Mouse (Mus musculus) liver, embryonic 18 days (tissue): ENCODE measurements around the gene Tnfrsf26. TPM values are rescaled to one million over a fixed set of nuclear protein-coding genes. Genes with fewer than 3 reads are reported as not detected.

ENCODE experiments used
- polyA plus RNA-seq: library from polyadenylated mRNA; depleted of rRNA; stranded (reverse); fragments of >200 nt; gene quantifications from 2 replicates; pipeline ENCODE4 v1.2.3, GENCODE M21; 2012; rRNA removed

Gene Tnfrsf26
- 0.60 and 0.71 TPM in 2 replicates for polyA plus RNA-seq

GRCm38 (mm10) chr7:143628540-143628939 lies at the start of gene Tnfrsf26:
Gene Tnfrsf26 (minus strand): TSS chr7:143628722.

DNA sequence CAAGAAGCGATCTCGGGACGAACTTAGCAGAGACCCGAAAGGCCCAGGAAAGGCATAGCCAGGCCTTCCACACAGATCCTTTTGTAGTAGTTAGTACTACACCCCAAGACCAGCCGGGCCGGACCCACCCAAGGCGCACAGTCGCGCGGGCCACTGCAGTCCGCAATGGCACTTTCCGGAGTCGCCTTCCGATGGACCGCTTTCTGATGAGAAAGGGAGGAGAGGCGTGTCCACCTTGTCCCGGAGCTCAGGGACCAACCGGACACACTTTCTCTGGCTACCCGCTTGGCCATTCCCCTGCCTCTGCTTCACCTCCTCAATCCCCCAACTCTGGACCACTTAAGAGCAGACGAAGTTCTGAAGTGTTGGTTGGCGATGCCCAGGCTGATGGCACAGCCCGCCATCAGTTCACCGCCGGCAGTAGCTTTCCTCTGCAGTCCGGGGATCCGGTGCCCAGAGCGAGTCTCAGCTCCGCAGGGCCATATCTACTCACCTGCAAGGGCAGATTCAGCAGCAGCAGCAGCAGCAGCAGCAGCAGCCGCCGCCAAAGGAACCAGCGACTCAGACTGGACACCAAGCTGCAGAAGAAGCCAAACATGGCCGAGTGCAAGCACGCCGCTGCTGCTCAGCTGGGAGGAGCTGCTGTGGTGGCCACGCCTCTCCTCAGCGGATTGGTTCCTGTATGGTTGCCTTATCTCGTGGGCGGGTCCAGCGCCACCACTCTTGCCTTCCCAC lies 20.7 kb upstream of the Tnfrsf26 start, which contains the start of gene Tnfrsf22:
Gene Tnfrsf22 (minus strand): TSS at position 628 of the 735 bp plus-strand sequence.

GRCm38 (mm10) chr7:143599428-143600230 lies 28.9 kb downstream of the Tnfrsf26 start, which contains the start of gene Cars:
Gene Cars (minus strand): TSS chr7:143600090.

Other genes with a start within 250 kb of the Tnfrsf26 start
- gene Cdkn1c, start 167.7 kb downstream of the Tnfrsf26 start, polyA plus RNA-seq, result 75.0 and 124 TPM in 2 replicates
- gene Slc22a18, start 155.0 kb downstream of the Tnfrsf26 start, polyA plus RNA-seq, result 11.2 and 16.6 TPM in 2 replicates
- 16.0 and 19.3 TPM in 2 replicates for gene Phlda2, start 125.6 kb downstream of the Tnfrsf26 start, polyA plus RNA-seq
- gene Nap1l4, start 79.6 kb downstream of the Tnfrsf26 start, polyA plus RNA-seq, result 48.5 and 49.7 TPM in 2 replicates
- 27.0 and 28.9 TPM in 2 replicates for gene Cars, start 28.6 kb downstream of the Tnfrsf26 start, polyA plus RNA-seq
- 0.73 and 1.1 TPM in 2 replicates for gene Tnfrsf22, start 20.9 kb upstream of the Tnfrsf26 start, polyA plus RNA-seq
- gene Tnfrsf23, start 57.1 kb upstream of the Tnfrsf26 start, polyA plus RNA-seq, result 0.60 and 0.63 TPM in 2 replicates
- gene Osbpl5, start 128.3 kb upstream of the Tnfrsf26 start, polyA plus RNA-seq, result 2.3 and 2.5 TPM in 2 replicates
- not detected in 2 replicates for gene Mrgprg, start 138.3 kb upstream of the Tnfrsf26 start, polyA plus RNA-seq
- gene Mrgpre, start 155.8 kb upstream of the Tnfrsf26 start, polyA plus RNA-seq, result 0.43 and 0.61 TPM in 2 replicates
- 10.7 and 13.4 TPM in 2 replicates for gene Nadsyn1, start 194.1 kb upstream of the Tnfrsf26 start, polyA plus RNA-seq
- gene Dhcr7, start 194.4 kb upstream of the Tnfrsf26 start, polyA plus RNA-seq, result 87.9 and 119 TPM in 2 replicates
- gene Gm498, start 238.1 kb upstream of the Tnfrsf26 start, polyA plus RNA-seq, result not detected in 2 replicates